Mouse (Mus musculus): ENCODE measurements around the gene Scgb1b19. TPM values are rescaled to one million over a fixed set of nuclear protein-coding genes. Genes with fewer than 3 reads are reported as not detected.
"Not testable (repeated sequence)": the region's sequence is repeated elsewhere in the genome, so short reads cannot be mapped to it uniquely, and the experiment has no call there.

The Scgb1b19 gene
- polyA plus RNA-seq (2015; fragmentation: Nextera tagmentation; extraction: Ambion mirVana), result not detected in 2 replicates

DNA sequence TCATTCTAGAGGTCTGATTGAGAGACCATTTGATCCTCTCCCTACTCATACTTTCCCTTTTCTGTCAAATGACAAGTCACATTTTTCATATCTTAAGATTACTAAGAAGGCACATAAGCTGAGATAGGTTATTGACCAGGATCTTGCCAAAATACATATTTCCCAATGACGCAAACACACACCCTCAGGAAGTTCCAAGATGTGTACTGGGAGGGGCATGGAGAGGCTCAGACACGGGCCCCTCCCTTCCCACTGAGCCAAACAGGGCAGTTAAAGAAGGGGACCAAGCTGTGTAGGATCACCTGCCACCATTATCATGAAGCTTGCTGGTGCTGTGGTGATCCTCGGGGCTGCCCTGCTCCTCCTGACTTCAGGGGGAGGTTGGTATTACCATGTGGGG is at the start of gene Scgb1b19:
Gene Scgb1b19 (plus strand): TSS at position 301 of the 400 bp plus-strand sequence.
- not testable (repeated sequence) for H3K9me3 ChIP-seq (ENCODE audit: low read length); H3K27ac ChIP-seq (ENCODE audit: low read depth); ATAC-seq; H3K4me3 ChIP-seq (ENCODE audit: low read depth, low read length); H3K4me2 ChIP-seq (ENCODE audit: low read depth, low read length); H3K27me3 ChIP-seq (ENCODE audit: insufficient read depth, low read length); H3K4me1 ChIP-seq (ENCODE audit: insufficient read depth); H3K9ac ChIP-seq (replicated peaks); H3K36me3 ChIP-seq (replicated peaks; ENCODE audit: insufficient read depth, low read length); DNase-seq
- 67% methylated on average over 2 of the region's 3 CpGs for WGBS (ENCODE audit: insufficient replicate concordance)

- H3K27me3 ChIP-seq (ENCODE audit: insufficient read depth, low read length); H3K4me1 ChIP-seq (ENCODE audit: insufficient read depth); H3K36me3 ChIP-seq (replicated peaks; ENCODE audit: insufficient read depth, low read length); H3K9me3 ChIP-seq (ENCODE audit: low read length); H3K4me2 ChIP-seq (ENCODE audit: low read depth, low read length); H3K9ac ChIP-seq (replicated peaks); ATAC-seq; DNase-seq; H3K27ac ChIP-seq (ENCODE audit: low read depth); H3K4me3 ChIP-seq (ENCODE audit: low read depth, low read length): not testable (repeated sequence)
Measured at GRCm38 (mm10) chr7:33280238-33280637, 6.9 kb upstream of the Scgb1b19 start, which contains the start of gene Scgb2b19. Gene Scgb2b19, minus strand, starts transcription at chr7:33280338.

Other genes starting within 250 kb of the Scgb1b19 start
- not detected in 2 replicates for gene Scgb2b17, start 230.7 kb upstream of the Scgb1b19 start, polyA plus RNA-seq (2015; fragmentation: Nextera tagmentation; extraction: Ambion mirVana)
- not detected in 2 replicates for gene Scgb1b17, start 223.8 kb upstream of the Scgb1b19 start, polyA plus RNA-seq (2015; fragmentation: Nextera tagmentation; extraction: Ambion mirVana)
- not detected in 2 replicates for gene Scgb2b18, start 113.4 kb upstream of the Scgb1b19 start, polyA plus RNA-seq (2015; fragmentation: Nextera tagmentation; extraction: Ambion mirVana)
- gene Scgb1b18, start 101.7 kb upstream of the Scgb1b19 start, polyA plus RNA-seq (2015; fragmentation: Nextera tagmentation; extraction: Ambion mirVana), result not detected in 2 replicates
- gene Scgb2b19, start 7.0 kb upstream of the Scgb1b19 start, polyA plus RNA-seq (2015; fragmentation: Nextera tagmentation; extraction: Ambion mirVana), result not detected in 2 replicates
- gene Scgb2b20, start 79.0 kb downstream of the Scgb1b19 start, polyA plus RNA-seq (2015; fragmentation: Nextera tagmentation; extraction: Ambion mirVana), result not detected in 2 replicates
- not detected in 2 replicates for gene Scgb1b20, start 85.9 kb downstream of the Scgb1b19 start, polyA plus RNA-seq (2015; fragmentation: Nextera tagmentation; extraction: Ambion mirVana)
- gene Scgb2b21, start 233.2 kb downstream of the Scgb1b19 start, polyA plus RNA-seq (2015; fragmentation: Nextera tagmentation; extraction: Ambion mirVana), result not detected in 2 replicates